Mouse (Mus musculus): ENCODE measurements at regions not wholly inside any gene's neighbourhood (a gene's known extent, or its start where the extent isn't known, plus 50 kb on each side); places are given as distances from the start of the nearest gene placed in this dataset.
A peak's percentile ranks its signal among the peaks of the same experiment; 100 is the strongest.

DNA sequence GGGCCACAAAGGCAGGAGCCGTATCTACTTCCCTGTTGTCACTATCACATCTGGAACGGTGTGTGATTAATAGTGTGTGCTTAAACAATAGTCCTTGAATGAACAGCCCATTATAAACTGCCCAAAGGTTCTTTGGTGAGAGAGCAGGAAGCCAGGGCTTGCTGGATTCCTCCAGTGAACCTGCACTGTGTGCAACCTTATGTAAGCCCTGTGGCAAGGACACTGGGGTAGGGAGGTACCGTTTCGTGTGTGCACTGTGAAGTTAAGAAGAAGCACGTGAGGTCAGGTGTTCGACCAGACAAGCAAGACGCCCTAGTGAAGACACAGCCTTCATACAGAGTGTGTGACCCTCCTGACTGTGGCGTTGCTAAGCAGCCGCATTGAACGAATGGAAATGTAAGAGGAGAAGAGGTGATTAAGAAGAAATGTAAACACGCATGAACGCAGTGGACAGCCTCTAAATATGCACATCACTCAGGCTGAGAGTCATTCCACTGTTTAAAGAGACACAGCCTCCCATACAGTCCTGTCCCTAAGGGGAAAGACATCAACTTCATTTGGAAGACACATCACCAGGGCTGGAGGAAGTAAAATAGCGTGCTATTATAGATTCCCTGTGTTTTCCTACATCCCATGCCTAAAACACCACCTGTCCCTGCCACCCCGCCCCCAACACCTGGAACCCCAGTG, 472.0 kb upstream of the Gm19410 start:
- Histone ChIP-seq H3K4me2 (replicated peaks; ENCODE audit: low read depth, low read length) (no peak overlapping the region), H3K27ac (ENCODE audit: low read length) (no peak overlapping the region), H3K27me3 (replicated peaks; ENCODE audit: insufficient read depth, low read length) (no peaks in the 10 kb centered on the region), H3K36me3 (ENCODE audit: insufficient read depth, low read length) (no peaks in the 10 kb centered on the region), H3K9me3 (ENCODE audit: low read length) (no peaks in the 10 kb centered on the region), H3K4me1 (ENCODE audit: insufficient read depth, low read depth, low read length) (peaks cover 6% of the 10 kb centered on the region; the same call in 1 of the 2 replicates), H3K4me3 (ENCODE audit: low read depth, low read length) (no peak overlapping the region), H3K9ac (replicated peaks; ENCODE audit: low read depth) (no peak overlapping the region)
- WGBS, result 12% methylated on average over 14 of the region's 14 CpGs
- TF ChIP-seq EP300 (IDR thresholded peaks at IDR 0.05) (no peak), CTCF (IDR thresholded peaks at IDR 0.05) (no peak)
- ATAC-seq (peak; percentile 57), DNase-seq (ENCODE audit: low spot score) (peak; percentile 21)

DNA sequence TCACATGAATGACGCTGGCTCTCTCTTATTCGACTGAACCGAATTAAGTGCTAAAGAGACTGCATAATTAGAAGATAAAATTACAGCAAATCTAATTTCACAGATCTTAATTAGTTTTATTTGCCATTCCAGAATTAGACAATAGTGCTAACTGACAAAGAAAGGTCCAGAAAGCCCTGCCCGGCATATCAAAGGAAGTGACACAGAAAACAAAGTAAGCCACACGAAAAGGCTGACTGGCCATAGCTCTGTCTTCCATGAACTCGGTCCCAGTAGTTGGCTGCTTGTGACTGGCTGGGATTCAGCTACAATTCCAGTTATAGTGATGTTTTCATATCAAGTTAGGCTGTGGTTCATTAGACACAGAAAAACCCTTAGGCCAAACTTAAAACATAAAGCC, 468.7 kb upstream of the Gm19410 start:
- H3K4me1 ChIP-seq (ENCODE audit: insufficient read depth, low read depth, low read length), result peaks cover 6% of the 10 kb centered on the region; the same call in 1 of the 2 replicates
- H3K27ac ChIP-seq (ENCODE audit: low read length), result no peak overlapping the region
- no peaks in the 10 kb centered on the region for H3K36me3 ChIP-seq (ENCODE audit: insufficient read depth, low read length)
- H3K4me2 ChIP-seq (replicated peaks; ENCODE audit: low read depth, low read length), result no peak overlapping the region
- DNase-seq (ENCODE audit: low spot score) (no peak), ATAC-seq (no peak)
- no peaks in the 10 kb centered on the region for H3K27me3 ChIP-seq (replicated peaks; ENCODE audit: insufficient read depth, low read length)
- TF ChIP-seq EP300 (IDR thresholded peaks at IDR 0.05) (no peak), CTCF (IDR thresholded peaks at IDR 0.05) (no peak)
- no peak overlapping the region for H3K4me3 ChIP-seq (ENCODE audit: low read depth, low read length)
- WGBS, result 80% methylated on average over 6 of the region's 6 CpGs
- no peak overlapping the region for H3K9ac ChIP-seq (replicated peaks; ENCODE audit: low read depth)
- H3K9me3 ChIP-seq (ENCODE audit: low read length), result no peaks in the 10 kb centered on the region

DNA sequence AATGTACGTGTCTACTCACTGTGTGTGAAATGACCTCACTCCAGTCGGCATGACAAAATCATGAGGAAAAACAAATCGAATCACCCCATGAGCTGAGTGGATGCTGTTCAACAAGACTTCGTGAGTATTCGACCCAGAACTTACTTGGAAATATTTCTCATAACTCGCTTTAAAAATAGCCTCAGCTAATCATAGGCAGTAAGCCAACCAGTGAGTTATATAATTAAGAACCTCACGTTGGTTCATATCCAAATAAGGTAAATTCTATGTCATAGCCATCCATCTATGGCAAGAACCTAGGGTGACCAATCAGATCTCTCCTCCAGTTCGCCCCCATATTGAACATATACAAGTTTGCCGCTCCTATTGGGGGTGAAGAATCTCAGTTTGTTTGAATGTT, 466.5 kb upstream of the Gm19410 start:
- H3K27me3 ChIP-seq (replicated peaks; ENCODE audit: insufficient read depth, low read length), result no peaks in the 10 kb centered on the region
- no peak overlapping the region for H3K27ac ChIP-seq (ENCODE audit: low read length)
- 80% methylated on average over 9 of the region's 9 CpGs for WGBS
- no peaks in the 10 kb centered on the region for H3K9me3 ChIP-seq (ENCODE audit: low read length)
- DNase-seq (ENCODE audit: low spot score) (no peak), ATAC-seq (no peak)
- H3K36me3 ChIP-seq (ENCODE audit: insufficient read depth, low read length), result no peaks in the 10 kb centered on the region
- no peak overlapping the region for H3K4me2 ChIP-seq (replicated peaks; ENCODE audit: low read depth, low read length)
- no peaks in the 10 kb centered on the region for H3K4me1 ChIP-seq (ENCODE audit: insufficient read depth, low read depth, low read length)
- no peak overlapping the region for H3K9ac ChIP-seq (replicated peaks; ENCODE audit: low read depth)
- TF ChIP-seq EP300 (IDR thresholded peaks at IDR 0.05), result no peak
- TF ChIP-seq CTCF (IDR thresholded peaks at IDR 0.05), result no peak
- H3K4me3 ChIP-seq (ENCODE audit: low read depth, low read length), result no peak overlapping the region

DNA sequence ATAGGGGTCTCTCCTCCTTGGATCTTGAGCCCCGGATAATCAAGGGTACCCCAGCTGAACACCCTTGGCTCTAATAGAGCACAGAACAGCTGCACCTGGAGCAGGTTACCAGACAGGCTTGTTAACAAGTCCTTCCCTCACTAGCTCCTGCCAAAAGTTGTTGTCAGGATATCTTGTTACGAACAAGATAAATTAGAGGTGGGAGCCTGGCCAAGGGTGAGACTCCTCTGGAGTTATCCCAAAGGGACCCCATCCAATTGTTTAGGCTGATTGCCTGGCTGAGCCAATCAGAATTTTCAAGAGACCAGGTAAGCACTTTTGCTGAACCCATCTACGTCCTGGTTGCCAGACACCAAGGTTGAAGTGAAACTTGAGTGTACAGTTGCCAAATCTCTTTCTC, 465.2 kb upstream of the Gm19410 start:
- DNase-seq (ENCODE audit: low spot score) (no peak), ATAC-seq (no peak)
- no peak for TF ChIP-seq CTCF (IDR thresholded peaks at IDR 0.05)
- no peak for TF ChIP-seq EP300 (IDR thresholded peaks at IDR 0.05)
- Histone ChIP-seq H3K27ac (ENCODE audit: low read length) (no peak overlapping the region), H3K36me3 (ENCODE audit: insufficient read depth, low read length) (no peaks in the 10 kb centered on the region), H3K9ac (replicated peaks; ENCODE audit: low read depth) (no peak overlapping the region), H3K4me2 (replicated peaks; ENCODE audit: low read depth, low read length) (no peak overlapping the region), H3K27me3 (replicated peaks; ENCODE audit: insufficient read depth, low read length) (no peaks in the 10 kb centered on the region), H3K4me3 (ENCODE audit: low read depth, low read length) (no peak overlapping the region), H3K4me1 (ENCODE audit: insufficient read depth, low read depth, low read length) (no peaks in the 10 kb centered on the region), H3K9me3 (ENCODE audit: low read length) (no peaks in the 10 kb centered on the region)
- WGBS, result 43% methylated on average over 3 of the region's 3 CpGs

DNA sequence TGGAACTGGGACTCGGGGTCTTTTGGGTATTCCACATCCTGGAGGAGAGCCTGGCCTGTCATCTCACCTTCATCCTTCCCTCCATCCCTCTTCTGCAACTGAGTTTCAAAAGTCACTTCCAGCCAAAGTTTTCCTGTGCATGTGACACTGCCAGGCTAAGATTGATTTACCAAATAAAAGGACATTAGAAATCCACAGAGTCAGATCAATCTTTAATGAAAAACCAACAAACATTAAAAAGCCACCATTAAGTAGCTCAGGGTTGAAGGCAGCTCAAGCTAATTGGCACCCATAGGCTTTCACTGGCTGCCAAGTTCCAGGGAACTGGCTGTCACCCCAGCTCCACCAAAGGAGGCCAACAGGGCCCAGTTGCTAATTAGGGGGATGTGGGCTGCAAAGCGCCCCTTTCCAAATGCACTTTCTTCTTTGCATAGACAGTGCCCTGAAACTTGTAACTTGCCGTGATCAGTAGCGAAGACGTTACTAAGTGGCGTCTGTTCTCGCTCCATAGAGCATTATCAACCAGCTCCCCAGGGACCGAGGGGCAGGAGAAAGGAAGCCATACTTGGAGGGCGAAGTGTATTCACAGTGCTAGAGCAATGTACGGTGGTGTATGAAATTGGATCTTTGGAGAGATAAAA, 464.6 kb upstream of the Gm19410 start:
- H3K9ac ChIP-seq (replicated peaks; ENCODE audit: low read depth), result no peak overlapping the region
- H3K27ac ChIP-seq (ENCODE audit: low read length), result no peak overlapping the region
- ATAC-seq, result no peak
- 74% methylated on average over 10 of the region's 10 CpGs for WGBS
- H3K36me3 ChIP-seq (ENCODE audit: insufficient read depth, low read length), result no peaks in the 10 kb centered on the region
- H3K4me2 ChIP-seq (replicated peaks; ENCODE audit: low read depth, low read length), result no peak overlapping the region
- DNase-seq (ENCODE audit: low spot score), result no peak
- TF ChIP-seq CTCF (IDR thresholded peaks at IDR 0.05) (no peak), EP300 (IDR thresholded peaks at IDR 0.05) (no peak)
- no peaks in the 10 kb centered on the region for H3K9me3 ChIP-seq (ENCODE audit: low read length)
- no peak overlapping the region for H3K4me3 ChIP-seq (ENCODE audit: low read depth, low read length)
- H3K4me1 ChIP-seq (ENCODE audit: insufficient read depth, low read depth, low read length), result no peaks in the 10 kb centered on the region
- no peaks in the 10 kb centered on the region for H3K27me3 ChIP-seq (replicated peaks; ENCODE audit: insufficient read depth, low read length)

DNA sequence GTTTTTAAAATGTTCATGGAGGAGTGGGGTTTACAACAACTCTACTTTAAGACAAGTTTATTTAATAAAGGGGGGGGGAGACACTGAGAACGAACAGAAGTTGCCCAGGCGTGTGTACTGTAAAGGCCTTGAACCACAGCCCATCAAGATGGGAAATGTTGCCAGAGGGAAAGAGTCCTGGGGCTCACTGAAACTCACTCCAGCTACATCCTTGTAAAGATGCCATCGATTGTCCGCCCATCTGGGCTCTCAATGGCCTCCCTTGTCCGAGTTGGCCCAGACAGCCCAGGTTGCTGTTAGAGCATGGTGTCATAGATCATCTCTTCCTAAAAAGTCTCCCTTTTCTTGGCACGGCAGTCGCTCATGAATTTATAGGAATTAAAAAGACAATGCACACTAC, 462.7 kb upstream of the Gm19410 start:
- Histone ChIP-seq H3K4me3 (ENCODE audit: low read depth, low read length) (no peak overlapping the region), H3K4me2 (replicated peaks; ENCODE audit: low read depth, low read length) (no peak overlapping the region), H3K27me3 (replicated peaks; ENCODE audit: insufficient read depth, low read length) (no peaks in the 10 kb centered on the region), H3K4me1 (ENCODE audit: insufficient read depth, low read depth, low read length) (no peaks in the 10 kb centered on the region), H3K27ac (ENCODE audit: low read length) (no peak overlapping the region), H3K36me3 (ENCODE audit: insufficient read depth, low read length) (no peaks in the 10 kb centered on the region), H3K9ac (replicated peaks; ENCODE audit: low read depth) (no peak overlapping the region), H3K9me3 (ENCODE audit: low read length) (no peaks in the 10 kb centered on the region)
- ATAC-seq (no peak), DNase-seq (ENCODE audit: low spot score) (no peak)
- no peak for TF ChIP-seq EP300 (IDR thresholded peaks at IDR 0.05)
- WGBS, result 89% methylated on average over 7 of the region's 7 CpGs
